Mouse (Mus musculus) ES-CJ7 (cell line): ENCODE data around the gene Frem2.

ENCODE experiments used
- DNase-seq: peaks from one replicate; pipeline ENCODE4 v3.0.0; 2011; ENCODE audit warnings: low read depth, low spot score

Gene Frem2

DNA sequence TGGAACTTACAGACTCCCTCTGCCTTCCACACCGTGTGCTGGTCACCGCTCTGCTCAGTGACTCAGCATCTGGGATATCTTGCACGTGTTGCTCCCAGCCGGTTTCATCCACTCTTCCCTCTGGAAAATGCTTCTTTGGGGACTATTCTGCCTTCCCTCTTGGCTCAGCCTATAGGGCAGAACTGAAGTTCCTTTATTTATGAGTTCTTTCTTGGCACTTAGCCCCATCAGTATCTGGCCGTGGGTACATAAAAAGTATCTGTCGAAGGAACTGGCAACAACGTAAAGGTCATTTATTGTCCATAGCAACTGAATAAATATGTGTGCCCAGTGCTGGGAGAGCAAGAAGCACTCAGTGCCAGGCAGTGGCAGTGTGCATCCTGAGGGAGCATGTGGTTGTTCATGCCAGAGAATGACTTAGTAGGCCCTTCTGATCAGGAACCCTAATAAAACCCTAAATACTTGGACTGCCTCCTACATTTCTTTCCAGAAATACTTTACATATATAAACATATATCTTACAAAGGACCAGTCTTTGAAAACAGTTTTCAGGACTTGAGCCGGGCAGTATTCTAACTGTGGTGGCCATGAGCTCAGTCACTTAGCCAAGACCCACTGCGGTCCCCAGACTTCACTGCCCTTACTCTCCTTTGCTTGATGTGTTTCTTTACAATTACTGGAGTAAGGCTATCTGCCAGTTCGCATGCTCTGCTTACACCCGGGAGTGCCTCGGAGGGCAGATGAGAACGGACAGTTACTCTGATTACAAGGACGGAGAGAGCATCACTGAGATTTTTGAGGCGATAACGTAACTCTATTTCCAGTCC is 99.6 kb downstream of the Frem2 start:
- DNase-seq, result no peak

DNA sequence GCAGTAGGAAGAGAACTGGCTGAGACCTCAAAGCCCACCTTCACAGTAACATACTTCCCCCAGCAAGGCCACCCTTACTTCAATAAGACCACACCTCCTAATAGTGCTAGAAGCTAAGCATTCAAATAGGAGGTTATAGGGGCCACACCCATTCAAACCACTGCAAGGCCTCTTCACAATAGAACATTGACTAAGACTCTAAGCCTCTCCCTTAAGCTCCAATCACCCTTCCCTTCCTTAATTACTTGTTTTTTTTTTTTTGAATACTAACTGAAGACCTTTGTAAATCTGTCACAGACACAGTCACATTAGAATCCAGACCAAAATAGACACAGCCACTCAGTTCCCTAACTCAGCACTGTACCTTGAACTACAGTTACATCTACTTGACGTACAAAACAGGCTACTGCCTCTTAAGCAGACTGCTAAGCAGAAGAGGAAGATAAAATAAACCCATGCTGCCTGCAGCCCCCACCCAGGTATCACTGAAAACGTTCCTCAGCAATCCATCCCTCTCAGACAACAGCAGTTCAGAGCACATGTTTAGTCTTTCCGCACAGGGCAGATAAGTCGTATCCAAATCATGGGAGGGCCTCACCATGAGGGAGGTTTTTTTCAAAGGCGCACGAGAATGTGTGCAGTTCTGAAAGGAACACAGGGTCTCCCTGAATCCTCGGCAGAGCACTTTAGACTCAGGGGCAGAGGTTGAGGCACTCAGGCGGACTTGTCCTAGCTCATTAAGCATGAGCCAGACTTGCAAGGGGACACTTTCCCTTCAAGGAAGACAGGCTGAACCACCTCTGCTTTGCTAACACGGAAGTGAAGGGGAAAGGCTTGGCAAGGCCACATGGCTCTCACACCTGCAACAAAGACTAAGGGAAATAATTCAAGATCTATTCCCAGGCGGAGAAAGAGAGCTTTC is 101.9 kb downstream of the Frem2 start:
- DNase-seq, result peak; percentile 64

DNA sequence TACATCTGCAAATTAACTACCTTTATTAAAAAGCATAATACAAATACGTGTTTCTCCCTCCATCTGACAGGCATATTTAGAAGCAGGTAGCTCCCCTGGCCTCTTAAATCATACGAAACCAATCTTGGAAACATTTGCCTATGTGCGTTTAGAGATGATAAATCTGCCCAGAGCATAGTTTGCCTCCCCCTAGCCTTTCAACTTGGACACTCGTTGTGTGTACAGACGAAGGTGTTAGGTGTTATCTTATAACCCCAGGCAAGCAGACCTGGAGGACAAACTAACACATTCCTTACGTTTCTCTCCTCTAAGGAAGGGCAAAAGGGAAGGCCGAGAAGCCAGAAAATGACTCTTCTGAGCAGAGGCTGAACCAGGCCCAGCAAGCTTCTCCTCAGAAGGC is 104.5 kb downstream of the Frem2 start:
- no peak for DNase-seq

DNA sequence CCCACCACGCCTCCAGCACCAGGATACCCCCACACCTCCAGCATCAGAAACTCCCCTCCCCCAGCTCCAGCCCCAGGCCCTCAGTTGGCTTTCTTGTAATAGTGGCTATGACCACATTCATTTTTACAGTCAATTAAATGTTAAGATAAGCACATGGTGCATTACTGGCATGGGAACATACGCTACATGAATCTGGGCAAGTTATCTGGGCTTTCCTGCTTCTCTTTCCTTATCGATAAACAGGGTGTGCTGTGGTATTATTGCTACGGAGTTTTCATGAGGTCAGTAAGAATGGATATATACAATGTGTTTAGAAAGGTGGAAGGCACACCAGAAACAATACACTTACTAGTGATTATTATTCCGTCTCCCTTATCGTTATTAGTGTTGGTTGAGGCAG is 125.1 kb downstream of the Frem2 start:
- DNase-seq, result no peak

DNA sequence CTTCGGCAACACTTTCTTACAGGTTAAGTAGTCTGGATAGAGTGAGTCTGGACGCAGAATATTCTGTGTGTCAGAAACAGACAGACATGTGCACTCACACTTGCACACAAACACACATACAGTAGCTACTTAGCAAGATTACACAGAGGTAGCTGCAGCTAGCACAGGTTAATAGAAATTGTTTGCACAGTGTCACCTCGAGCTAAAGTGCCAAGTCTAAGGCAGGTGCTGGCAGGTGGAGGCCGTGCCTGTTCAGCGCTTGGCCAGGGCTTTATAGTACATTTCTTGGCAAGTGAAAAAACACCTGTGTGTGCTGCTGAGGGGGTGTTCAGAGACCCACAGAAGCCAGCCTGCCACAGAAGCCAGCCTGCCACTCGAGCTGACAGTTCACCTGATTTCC is 126.8 kb downstream of the Frem2 start:
- DNase-seq, result no peak

DNA sequence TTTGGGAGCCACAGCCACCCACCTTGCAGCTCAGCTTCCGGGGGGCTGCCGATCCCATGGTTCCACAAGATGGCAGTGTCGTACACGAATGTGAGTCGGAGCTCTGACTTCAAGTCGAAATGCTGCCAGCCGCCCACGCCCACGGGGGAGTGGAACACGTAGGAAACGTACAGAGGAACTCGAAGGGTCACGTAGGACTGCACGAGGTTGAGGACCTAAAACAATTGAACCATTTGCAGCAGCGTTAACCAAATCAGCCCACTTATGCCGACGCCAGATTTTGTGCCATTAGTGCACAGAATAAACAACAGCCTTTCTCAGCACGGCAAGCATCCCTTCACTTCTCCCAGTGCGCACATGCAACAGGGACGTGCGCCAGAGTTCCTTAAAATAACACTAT is 131.4 kb downstream of the Frem2 start:
- peak; percentile 84 for DNase-seq

DNA sequence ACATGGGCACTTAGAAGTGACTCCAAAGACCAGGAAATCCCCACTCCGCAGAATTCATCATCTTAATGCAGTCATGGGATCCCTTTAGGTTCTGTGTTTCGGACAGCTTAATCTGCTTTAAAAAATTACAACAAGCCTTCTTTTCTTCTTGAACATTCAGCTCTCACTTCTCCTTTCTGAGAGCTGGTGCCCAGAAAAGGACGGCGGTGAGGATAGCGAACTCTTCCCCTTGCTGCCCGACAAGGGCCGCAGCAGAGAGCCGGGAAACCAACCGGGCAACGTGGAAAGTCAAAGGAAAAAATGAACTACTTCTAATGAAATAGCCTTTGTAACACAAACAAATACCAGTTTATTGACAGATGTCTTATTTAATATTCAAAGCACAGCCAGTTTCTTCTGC is 134.4 kb downstream of the Frem2 start:
- no peak for DNase-seq

DNA sequence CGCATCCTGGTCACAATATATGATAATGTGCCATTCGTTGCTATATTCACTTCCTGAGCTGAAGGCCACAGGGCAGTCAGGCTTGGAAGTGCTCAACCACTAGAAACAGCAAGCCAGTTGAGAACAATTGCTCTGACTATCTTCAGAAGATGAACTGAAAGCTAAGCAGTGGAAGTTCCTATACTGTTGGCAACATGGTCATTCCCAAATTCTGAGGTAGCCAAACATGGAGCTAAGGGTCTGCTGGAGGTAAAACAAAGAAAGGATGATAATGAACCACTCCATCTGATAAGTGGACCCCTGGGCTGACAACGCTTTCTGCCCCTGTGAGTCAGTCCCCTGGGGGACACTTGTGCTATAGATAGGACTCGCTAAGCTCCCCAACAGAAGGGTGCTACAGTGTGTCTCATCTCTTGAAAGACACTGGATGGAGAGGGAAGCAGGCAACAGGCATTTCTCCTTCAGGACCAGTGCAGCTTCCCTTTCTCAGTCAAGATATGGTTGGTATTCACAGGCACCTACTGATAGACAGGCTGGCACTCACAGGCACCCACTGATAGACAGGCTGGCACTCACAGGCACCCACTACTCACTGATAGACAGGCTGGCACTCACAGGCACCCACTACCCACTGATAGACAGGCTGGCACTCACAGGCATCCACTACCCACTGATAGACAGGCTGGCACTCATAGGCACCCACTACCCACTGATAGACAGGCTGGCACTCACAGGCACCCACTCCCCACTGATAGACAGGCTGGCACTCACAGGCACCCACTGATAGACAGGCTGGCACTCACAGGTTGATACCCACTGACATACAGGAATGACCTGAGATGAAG is 142.7 kb downstream of the Frem2 start:
- no peak for DNase-seq

DNA sequence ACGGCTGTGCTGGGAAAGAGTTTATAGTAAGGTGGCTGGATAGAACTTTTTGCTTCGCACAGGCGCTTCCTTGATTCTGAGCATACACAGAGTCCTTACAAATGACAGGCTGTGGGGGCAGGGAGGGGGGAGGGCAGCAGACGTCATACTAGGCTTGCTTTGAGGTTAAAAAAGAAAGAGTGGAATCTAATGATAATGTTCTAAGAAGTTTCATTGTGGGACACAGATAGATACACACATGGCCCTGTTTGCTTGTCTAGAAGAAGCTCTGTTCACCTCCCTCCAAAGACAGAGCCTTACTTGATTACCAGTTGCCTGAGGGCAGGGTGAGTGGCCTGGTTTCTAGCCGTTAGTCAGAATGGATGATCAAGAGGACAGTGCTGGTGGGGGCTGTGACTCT is 144.1 kb downstream of the Frem2 start:
- DNase-seq, result no peak

DNA sequence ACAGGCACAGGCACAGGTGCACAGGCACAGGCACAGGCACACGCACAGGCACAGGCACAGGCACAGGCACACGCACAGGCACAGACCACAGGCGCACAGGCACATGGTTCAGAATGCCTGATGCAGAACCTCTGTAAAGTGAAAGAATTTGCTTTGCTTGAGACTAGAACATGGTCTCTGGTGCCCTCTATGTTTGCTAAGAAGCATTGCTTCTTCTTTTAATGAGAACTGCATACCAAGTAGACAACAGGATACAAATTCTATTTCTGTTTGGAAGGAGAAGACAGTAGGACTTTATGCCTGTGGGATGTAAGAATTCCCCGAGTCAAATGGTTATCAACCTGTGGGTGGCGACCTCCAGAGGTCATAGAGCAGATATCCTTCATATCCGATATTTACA is 154.7 kb downstream of the Frem2 start:
- peak; percentile 49 for DNase-seq

DNA sequence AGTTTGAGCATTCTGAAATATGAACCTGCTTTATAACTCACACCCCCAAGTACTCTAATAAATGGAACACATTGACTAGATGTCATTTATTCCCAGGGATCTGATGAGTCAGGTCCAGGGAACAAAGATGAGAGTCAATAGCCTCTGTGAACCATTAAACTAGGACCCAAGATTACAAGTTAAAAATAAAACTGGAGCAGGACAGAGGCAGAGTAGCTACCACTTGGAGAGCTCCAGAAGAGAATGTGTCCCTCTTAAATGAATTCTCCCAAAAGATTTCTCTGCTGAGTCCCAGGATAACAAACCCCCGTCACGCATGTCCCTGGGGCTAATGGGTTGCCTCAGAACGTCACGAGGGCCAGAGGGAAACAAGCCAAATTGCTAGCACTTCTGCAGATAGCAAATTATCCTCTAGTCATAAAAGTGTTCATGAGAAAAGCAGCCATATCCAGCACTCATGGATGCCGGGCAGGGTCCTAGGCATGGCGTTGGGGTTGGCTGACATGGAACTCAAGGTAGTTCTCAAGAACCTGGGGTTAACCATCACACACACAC is 158.7 kb downstream of the Frem2 start:
- DNase-seq, result no peak

DNA sequence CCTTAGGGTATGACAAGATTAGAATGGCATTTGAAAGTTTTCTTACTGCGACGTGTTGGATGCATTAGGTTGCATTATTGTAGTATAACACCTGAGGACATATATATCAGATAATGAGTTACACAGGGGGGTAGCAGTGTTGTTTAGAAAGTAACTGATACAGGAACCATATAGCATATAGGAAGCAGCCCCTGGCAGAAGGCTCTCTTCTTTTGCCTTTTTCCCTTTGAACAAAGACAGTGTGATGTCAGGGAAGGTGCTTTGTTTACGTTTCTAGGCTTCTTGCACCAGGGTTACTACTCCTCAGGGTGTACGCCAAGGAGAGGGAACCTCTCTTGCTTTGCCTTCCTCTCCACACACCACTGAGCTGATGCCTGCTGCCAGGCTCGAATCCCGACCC is 168.8 kb downstream of the Frem2 start, which contains the start of gene Stoml3:
Stoml3 (plus strand) TSS at position 301 of the 400 bp plus-strand sequence.
- DNase-seq, result no peak

DNA sequence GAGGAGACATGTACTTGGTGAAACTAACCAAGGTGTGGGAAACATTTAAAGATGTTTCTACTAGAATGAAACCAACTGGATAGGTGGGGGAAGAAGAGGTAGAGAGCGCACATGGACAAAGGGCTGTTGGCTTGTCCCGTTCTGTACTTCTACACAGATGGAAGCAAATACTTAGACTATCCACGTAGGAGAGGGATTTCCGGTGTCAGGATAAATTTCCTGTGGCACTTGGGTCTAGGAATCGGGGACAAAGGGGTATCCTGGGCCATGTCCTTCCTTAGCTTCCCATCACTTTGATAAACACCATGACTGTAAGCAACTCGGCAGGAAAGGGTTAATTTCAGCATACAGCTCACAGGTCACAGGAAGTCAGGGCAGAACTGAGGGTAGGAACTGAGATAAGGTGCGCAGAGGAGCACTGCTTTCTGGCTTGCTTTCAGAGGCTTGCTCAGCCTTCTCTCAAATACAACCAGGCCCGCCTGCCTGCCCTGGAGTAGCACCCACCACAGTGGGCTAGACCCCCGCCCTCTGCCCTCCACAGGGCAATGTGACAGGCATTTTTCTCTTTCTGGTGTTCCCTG is 170.1 kb downstream of the Frem2 start:
- DNase-seq, result no peak

DNA sequence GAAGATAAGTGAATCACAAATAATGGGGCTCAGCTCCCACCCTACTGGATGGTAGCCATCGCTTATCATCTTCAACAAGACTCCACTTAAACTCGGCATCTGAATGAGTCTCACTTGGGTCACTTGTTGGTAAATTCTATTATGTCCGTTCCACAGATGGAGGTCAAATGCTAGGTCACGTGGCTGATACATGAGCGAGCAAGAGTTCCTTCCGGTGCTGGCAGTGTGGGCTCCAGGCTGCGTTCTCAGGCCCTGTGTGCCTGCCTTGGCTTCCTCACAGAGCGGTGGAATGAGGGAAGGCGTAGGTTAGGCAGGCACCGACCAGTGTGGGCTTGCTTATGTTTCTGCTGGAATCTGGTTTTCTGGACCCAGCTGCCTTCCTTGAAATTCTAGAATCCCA is 170.6 kb downstream of the Frem2 start:
- no peak for DNase-seq

DNA sequence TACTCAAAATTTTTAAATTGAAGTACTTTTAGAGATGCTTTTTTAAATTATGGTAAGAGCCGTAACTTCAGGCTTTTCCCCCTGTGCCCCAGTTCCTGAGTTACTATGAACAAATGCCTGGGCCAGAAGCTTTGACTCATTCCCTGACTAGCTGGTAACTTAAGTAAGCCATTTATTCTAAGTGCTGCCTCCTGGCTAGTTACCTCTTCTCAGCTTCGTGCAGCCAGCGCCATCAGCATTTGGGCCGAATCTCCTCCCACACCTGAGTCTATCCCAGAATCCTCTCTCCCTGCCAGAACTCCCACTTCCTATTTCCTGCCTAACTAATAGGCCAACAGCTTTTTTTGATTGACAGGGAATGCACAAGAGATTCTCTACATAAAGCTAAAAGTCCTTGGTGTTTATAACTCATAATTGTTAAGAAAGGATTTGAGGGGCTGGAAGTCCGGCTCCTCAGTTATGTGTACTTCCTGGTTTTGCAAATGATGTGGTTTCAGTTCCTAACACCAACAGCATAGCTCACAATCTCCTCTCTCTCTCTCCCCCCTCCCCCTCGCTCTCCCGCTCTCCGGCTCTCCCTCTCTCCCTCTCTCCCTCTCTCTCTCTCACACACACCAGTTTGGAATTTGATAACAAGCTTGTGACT is 173.6 kb downstream of the Frem2 start:
- no peak for DNase-seq

DNA sequence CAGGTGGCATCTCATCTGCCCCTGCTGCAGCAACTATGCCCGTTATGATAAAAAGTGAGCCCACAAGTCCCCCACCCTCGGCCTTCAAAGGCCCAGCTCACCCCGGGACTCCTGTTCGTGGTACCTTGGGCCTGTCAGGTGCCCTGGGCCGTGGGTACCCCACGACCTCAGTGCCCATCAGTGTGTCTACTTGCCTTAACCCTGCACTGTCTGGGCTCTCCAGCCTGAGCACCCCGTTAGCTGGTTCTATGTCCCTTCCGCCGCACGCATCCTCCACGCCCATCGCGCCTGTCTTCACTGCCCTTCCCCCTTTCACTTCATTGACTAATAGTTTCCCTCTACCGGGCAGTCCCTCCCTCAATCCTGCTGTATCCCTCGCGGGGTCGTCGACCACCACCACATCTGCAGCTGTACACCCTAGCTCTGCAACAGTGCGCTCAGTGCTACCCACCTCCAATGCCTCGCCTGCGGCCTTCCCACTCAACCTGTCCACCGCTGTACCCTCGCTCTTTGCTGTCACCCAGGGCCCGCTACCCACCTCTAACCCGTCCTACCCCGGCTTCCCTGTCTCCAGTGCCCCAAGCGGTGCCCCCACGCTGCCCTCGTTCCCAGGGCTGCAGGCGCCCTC is 178.6 kb downstream of the Frem2 start:
- no peak for DNase-seq

DNA sequence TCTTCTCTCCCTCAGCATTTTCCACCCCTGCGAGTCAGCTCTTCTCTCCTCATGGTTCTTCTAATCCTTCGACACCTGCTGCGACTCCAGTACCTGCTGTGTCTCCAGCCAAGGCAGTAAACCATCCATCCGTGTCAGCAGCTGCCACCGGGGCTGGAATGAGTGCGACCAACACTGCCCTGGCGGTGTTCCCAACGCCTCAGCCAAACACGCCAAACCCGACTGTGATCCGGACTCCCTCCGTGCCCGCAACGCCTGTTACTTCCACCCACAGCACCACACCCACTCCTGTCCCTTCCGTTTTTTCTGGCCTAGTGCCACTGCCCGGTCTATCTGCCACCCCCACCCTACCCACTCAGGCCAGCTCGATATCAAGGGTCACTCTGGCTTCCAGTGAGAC is 179.7 kb downstream of the Frem2 start:
- DNase-seq, result no peak

DNA sequence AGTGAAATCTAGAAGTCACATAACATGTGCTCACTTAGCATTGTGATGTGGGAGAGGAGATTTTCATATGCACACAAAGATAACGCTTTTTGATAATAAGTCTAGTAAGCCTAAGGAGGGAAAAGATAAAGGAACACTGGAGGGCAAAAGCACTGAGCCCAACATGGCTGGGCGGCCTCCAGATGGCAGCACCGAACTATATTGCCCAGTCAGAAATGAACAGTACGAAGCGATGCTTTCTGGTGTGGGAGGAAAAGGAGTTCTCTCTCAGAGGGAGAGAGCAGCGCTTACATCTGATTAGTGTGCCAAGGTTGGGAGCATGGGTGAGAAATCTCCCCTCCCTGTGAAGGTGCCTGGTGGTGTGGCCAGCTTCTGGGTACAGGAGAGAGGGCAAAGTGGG is 181.3 kb downstream of the Frem2 start:
- DNase-seq, result peak; percentile 19

DNA sequence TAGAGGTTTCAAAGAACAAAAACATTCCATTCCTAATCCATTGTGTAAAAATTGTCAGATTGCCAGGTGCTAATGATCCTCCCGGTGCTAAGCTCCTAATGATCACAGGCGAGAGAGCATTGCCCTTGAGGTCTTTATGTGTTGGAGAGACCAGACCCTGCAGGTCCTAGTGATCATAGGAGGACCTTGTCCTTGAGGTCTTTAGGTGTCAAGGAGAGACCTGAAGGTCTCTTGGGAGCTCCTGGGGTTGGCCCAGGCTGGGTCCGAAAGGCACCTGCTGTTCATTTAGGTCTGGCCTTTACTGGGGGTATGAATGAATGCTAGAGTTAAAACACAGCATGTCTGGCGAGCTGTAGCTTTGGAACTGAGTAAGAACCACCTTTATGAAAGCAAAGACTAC is 183.0 kb downstream of the Frem2 start:
- DNase-seq, result no peak

DNA sequence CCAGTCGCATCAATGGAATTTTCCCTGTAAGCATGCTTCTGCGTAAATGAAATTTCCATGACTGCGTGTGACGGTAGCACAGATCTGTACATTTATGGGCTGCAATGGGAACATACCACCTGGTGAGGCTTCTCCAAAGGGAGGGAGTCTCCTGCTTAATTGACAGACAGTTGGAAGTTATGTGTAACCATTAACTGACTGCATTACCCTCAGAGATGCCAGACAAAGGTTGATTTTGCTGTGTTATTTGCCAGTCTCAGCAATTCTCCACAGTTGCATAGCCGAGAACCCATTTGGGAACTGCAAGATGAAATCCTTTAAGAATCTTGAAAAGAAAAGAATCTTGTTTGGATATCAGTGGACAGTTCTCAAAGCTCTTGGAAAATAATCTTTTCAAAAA is 185.1 kb downstream of the Frem2 start:
- no peak for DNase-seq
